Mouse (Mus musculus): Measurements from ENCODE around the gene Acacb. TPM values are rescaled to one million over a fixed set of nuclear protein-coding genes. Genes with fewer than 3 reads are reported as not detected.

Gene Acacb
- polyA plus RNA-seq, 1 experiment from 2014 or later: 2.3 TPM

DNA sequence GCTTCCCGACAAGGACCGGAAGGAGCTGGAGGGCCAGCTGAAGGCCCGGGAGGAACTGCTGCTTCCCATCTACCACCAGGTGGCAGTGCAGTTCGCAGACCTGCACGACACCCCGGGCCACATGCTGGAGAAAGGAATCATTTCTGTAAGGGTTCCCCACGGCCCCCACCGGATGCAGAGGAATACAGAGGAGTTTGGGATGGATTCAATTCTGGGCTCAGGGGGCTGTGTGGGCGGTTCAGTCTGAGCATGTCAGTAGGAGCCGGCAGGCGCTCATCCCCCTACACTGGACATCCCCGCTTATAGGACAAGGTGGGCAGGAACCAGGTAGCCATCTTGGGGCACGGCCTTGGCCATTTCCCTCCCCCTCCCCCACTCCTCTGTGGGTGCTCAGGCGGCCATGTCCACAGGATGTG is 101.8 kb downstream of the Acacb start:
- H3K9me3 ChIP-seq (ENCODE audit: low read depth, low read length): no peaks in the 10 kb centered on the region
- no peak overlapping the region for H3K9ac ChIP-seq
- H3K4me2 ChIP-seq: peak overlapping the region; percentile 41
- H3K36me3 ChIP-seq (ENCODE audit: insufficient read depth): no peaks in the 10 kb centered on the region
- no peak overlapping the region for H3K27ac ChIP-seq (ENCODE audit: low read depth)
- ATAC-seq (ENCODE audit: insufficient read depth): peak; percentile 69
- no peaks in the 10 kb centered on the region for H3K27me3 ChIP-seq (ENCODE audit: insufficient read depth, low read length)
- H3K4me3 ChIP-seq (ENCODE audit: low read depth, low read length): no peak overlapping the region
- TF ChIP-seq CTCF (IDR thresholded peaks at IDR 0.05; ENCODE audit: low read depth): peak; percentile 96
- DNase-seq: peak; percentile 92
- H3K4me1 ChIP-seq (ENCODE audit: insufficient read depth): no peaks in the 10 kb centered on the region
- WGBS: 12% methylated on average over 14 of the region's 14 CpGs

DNA sequence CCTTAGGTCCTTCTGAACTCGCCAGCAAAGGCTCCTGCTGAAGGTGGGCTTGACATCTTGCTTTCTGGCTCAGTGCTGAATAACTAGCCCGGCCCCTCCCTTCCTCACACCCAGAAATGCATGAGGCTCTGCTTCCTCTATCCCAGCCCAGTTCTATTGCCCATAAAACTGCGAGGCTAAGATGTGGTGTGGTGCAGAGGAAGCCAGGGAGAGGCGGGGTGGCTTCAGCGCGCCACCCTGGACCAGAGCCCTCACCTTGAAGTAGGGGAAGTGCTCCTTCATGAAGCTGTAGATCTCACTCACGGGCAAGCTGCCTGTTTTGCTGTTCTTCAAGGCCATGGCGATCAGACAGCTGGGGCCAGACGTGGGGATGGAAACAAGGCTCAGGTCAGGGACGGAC is 113.2 kb downstream of the Acacb start:
- Histone ChIP-seq H3K36me3 (ENCODE audit: insufficient read depth) (no peaks in the 10 kb centered on the region), H3K4me3 (ENCODE audit: low read depth, low read length) (no peak overlapping the region), H3K4me1 (ENCODE audit: insufficient read depth) (no peaks in the 10 kb centered on the region), H3K9ac (no peak overlapping the region), H3K4me2 (no peak overlapping the region), H3K9me3 (ENCODE audit: low read depth, low read length) (no peaks in the 10 kb centered on the region), H3K27me3 (ENCODE audit: insufficient read depth, low read length) (no peaks in the 10 kb centered on the region), H3K27ac (ENCODE audit: low read depth) (no peak overlapping the region)
- no peak for DNase-seq
- TF ChIP-seq CTCF (IDR thresholded peaks at IDR 0.05; ENCODE audit: low read depth): no peak
- ATAC-seq (ENCODE audit: insufficient read depth): no peak
- 66% methylated on average over 10 of the region's 10 CpGs for WGBS

GRCm38 (mm10) chr5:114261494-114261893 is 115.2 kb downstream of the Acacb start:
- DNase-seq (no peak), ATAC-seq (ENCODE audit: insufficient read depth) (no peak)
- no peaks in the 10 kb centered on the region for H3K36me3 ChIP-seq (ENCODE audit: insufficient read depth)
- no peaks in the 10 kb centered on the region for H3K4me1 ChIP-seq (ENCODE audit: insufficient read depth)
- no peak overlapping the region for H3K4me3 ChIP-seq (ENCODE audit: low read depth, low read length)
- H3K4me2 ChIP-seq: no peak overlapping the region
- no peak for TF ChIP-seq CTCF (IDR thresholded peaks at IDR 0.05; ENCODE audit: low read depth)
- H3K27ac ChIP-seq (ENCODE audit: low read depth): no peak overlapping the region
- H3K9ac ChIP-seq: no peak overlapping the region
- no peaks in the 10 kb centered on the region for H3K9me3 ChIP-seq (ENCODE audit: low read depth, low read length)
- H3K27me3 ChIP-seq (ENCODE audit: insufficient read depth, low read length): no peaks in the 10 kb centered on the region

DNA sequence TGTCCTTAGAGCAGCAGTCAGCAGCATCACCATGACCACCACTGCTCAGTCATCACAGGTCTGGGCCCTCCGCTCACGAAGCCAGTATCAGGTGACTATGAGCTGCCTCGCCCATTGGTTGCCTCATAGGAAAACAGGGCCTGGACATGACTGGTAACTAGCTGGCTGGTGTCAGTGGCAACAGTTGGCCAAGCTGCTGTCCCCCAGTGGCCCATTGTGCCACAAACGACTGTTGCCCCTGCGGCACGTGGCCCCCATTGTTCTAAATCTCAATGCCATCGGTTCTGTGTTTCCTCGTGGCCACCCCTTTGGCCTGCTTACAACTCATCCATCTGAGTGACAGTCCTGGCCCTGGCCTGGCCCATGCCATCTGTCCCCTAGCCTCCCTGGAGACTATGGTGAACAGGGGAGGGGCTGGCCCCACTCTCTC is 117.7 kb downstream of the Acacb start:
- Histone ChIP-seq H3K27ac (ENCODE audit: low read depth) (no peak overlapping the region), H3K9me3 (ENCODE audit: low read depth, low read length) (no peaks in the 10 kb centered on the region), H3K9ac (no peak overlapping the region), H3K27me3 (ENCODE audit: insufficient read depth, low read length) (no peaks in the 10 kb centered on the region), H3K4me2 (no peak overlapping the region), H3K36me3 (ENCODE audit: insufficient read depth) (no peaks in the 10 kb centered on the region), H3K4me3 (ENCODE audit: low read depth, low read length) (no peak overlapping the region), H3K4me1 (ENCODE audit: insufficient read depth) (no peaks in the 10 kb centered on the region)
- ATAC-seq (ENCODE audit: insufficient read depth): no peak
- 70% methylated on average over 8 of the region's 8 CpGs for WGBS
- no peak for TF ChIP-seq CTCF (IDR thresholded peaks at IDR 0.05; ENCODE audit: low read depth)
- DNase-seq: no peak

DNA sequence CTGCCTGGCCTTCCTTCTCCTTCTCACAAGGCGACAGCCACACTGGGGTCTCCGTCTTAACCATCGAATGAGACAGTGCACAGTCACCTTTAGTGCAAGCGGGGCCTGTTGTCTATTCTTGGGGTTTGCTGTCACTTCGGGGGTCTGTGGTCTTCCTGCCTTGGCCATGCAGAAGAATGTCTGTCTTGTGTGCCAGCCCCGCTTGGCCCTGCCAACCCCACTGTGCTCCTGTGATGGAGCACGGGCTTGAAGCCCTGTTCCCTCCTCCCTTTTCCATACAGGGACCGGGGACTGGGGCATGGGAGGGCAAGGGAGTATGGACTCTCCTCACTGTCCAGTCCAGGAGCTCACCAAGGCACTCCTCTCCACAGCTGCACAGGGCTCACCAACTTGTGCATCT is 118.5 kb downstream of the Acacb start:
- DNase-seq (no peak), ATAC-seq (ENCODE audit: insufficient read depth) (no peak)
- Histone ChIP-seq H3K4me3 (ENCODE audit: low read depth, low read length) (no peak overlapping the region), H3K36me3 (ENCODE audit: insufficient read depth) (no peaks in the 10 kb centered on the region), H3K9me3 (ENCODE audit: low read depth, low read length) (no peaks in the 10 kb centered on the region), H3K27ac (ENCODE audit: low read depth) (no peak overlapping the region), H3K4me1 (ENCODE audit: insufficient read depth) (no peaks in the 10 kb centered on the region), H3K4me2 (no peak overlapping the region), H3K27me3 (ENCODE audit: insufficient read depth, low read length) (0 out of 2 replicates have a peak, but pooled peaks cover 2% of the 10 kb centered on the region), H3K9ac (no peak overlapping the region)
- 79% methylated on average over 8 of the region's 8 CpGs for WGBS
- TF ChIP-seq CTCF (IDR thresholded peaks at IDR 0.05; ENCODE audit: low read depth): no peak

GRCm38 (mm10) chr5:114268646-114269045 is 122.3 kb downstream of the Acacb start:
- Histone ChIP-seq H3K4me1 (ENCODE audit: insufficient read depth) (no peaks in the 10 kb centered on the region), H3K9ac (no peak overlapping the region), H3K27me3 (ENCODE audit: insufficient read depth, low read length) (peaks cover 33% of the 10 kb centered on the region), H3K9me3 (ENCODE audit: low read depth, low read length) (no peaks in the 10 kb centered on the region), H3K27ac (ENCODE audit: low read depth) (no peak overlapping the region), H3K4me3 (ENCODE audit: low read depth, low read length) (no peak overlapping the region), H3K4me2 (no peak overlapping the region), H3K36me3 (ENCODE audit: insufficient read depth) (no peaks in the 10 kb centered on the region)
- 23% methylated on average over 7 of the region's 7 CpGs for WGBS
- no peak for TF ChIP-seq CTCF (IDR thresholded peaks at IDR 0.05; ENCODE audit: low read depth)
- DNase-seq (peak; percentile 56), ATAC-seq (ENCODE audit: insufficient read depth) (peak; percentile 67; the same call in 1 of the 2 replicates)

DNA sequence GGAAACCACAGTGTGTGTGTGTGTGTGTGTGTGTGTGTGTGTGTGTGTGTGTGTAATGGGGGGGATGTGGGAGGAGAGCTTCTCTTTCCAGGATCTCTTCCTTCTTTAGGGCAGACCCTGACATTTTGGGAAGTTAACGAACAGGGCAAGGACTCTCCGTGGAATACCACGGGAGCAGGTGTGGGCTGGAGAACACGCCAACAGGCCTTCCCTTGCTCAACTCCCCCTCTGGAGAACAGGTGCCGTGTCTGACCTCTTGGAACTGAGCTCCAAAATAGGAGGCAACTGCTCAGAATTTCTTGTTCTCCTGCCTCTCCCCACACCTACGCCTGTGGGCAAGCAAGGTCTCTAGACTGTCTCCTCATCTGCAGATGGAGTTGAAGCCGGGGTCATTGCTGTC is 123.2 kb downstream of the Acacb start:
- no peak for DNase-seq
- peaks cover 42% of the 10 kb centered on the region for H3K27me3 ChIP-seq (ENCODE audit: insufficient read depth, low read length)
- H3K4me1 ChIP-seq (ENCODE audit: insufficient read depth): no peaks in the 10 kb centered on the region
- no peaks in the 10 kb centered on the region for H3K36me3 ChIP-seq (ENCODE audit: insufficient read depth)
- no peak overlapping the region for H3K4me3 ChIP-seq (ENCODE audit: low read depth, low read length)
- TF ChIP-seq CTCF (IDR thresholded peaks at IDR 0.05; ENCODE audit: low read depth): no peak
- 57% methylated on average over 7 of the region's 7 CpGs for WGBS
- ATAC-seq (ENCODE audit: insufficient read depth): no peak
- no peaks in the 10 kb centered on the region for H3K9me3 ChIP-seq (ENCODE audit: low read depth, low read length)
- no peak overlapping the region for H3K4me2 ChIP-seq
- no peak overlapping the region for H3K9ac ChIP-seq
- H3K27ac ChIP-seq (ENCODE audit: low read depth): no peak overlapping the region

DNA sequence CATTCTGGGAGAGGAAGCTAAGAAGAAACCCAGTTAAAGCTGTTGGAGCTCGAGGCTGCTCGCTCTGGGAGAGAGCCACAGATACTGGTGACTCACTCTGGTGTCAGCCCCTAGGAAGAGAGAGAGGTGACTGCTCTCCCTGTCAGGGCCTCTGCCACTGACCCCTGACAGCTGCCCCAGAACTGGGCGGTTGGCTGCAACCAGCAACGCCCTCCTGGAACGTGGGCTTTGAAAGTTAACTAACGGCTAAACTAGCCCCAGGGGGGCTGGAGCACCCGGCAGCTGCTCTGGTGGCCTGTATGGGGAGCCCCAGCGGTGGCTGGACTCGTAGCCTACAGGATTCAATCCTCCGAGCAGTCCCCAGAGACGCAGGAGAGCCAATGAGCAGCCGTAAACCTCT is 123.6 kb downstream of the Acacb start:
- Histone ChIP-seq H3K9me3 (ENCODE audit: low read depth, low read length) (no peaks in the 10 kb centered on the region), H3K4me2 (no peak overlapping the region), H3K9ac (no peak overlapping the region), H3K27ac (ENCODE audit: low read depth) (no peak overlapping the region), H3K36me3 (ENCODE audit: insufficient read depth) (no peaks in the 10 kb centered on the region), H3K27me3 (ENCODE audit: insufficient read depth, low read length) (peaks cover 47% of the 10 kb centered on the region), H3K4me3 (ENCODE audit: low read depth, low read length) (no peak overlapping the region), H3K4me1 (ENCODE audit: insufficient read depth) (no peaks in the 10 kb centered on the region)
- DNase-seq: no peak
- no peak for TF ChIP-seq CTCF (IDR thresholded peaks at IDR 0.05; ENCODE audit: low read depth)
- ATAC-seq (ENCODE audit: insufficient read depth): no peak
- 11% methylated on average over 12 of the region's 12 CpGs for WGBS
